Mouse (Mus musculus) CD8-positive naive resting alpha-beta T cell, adult 2 months (primary cell): ENCODE results near the gene Slc7a1.

Source experiments
- DNase-seq, 2 experiments: peaks; one replicate each; pipeline ENCODE4 v3.0.0; 2022; ENCODE audit warnings: low read depth in 2 of 2, low spot score in 2 of 2

Slc7a1 gene

GRCm38 (mm10) chr5:148369178-148369577 is 30.5 kb downstream of the Slc7a1 start:
- no peak for DNase-seq

DNA sequence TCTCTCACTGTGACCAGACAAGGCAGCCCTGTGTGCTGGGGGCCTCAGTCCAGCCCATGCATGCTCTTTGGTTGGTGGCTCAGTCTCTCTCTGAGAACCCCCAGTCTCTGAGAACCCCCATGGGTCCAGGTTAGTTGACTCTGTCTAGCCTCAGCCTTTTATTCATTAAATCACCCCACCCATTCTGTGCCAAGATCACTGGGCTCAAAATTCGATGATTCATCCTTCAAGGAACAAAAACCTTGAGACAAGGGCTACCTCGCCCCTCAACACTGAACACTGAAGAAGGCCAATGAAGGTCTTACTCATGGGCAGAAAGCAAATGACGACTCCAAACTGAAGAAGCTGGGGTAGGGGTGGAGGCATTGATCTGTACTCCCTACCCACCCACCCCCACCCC is 31.9 kb downstream of the Slc7a1 start:
- DNase-seq = no peak

GRCm38 (mm10) chr5:148366455-148366854 is 33.2 kb downstream of the Slc7a1 start:
- no peak for DNase-seq

DNA sequence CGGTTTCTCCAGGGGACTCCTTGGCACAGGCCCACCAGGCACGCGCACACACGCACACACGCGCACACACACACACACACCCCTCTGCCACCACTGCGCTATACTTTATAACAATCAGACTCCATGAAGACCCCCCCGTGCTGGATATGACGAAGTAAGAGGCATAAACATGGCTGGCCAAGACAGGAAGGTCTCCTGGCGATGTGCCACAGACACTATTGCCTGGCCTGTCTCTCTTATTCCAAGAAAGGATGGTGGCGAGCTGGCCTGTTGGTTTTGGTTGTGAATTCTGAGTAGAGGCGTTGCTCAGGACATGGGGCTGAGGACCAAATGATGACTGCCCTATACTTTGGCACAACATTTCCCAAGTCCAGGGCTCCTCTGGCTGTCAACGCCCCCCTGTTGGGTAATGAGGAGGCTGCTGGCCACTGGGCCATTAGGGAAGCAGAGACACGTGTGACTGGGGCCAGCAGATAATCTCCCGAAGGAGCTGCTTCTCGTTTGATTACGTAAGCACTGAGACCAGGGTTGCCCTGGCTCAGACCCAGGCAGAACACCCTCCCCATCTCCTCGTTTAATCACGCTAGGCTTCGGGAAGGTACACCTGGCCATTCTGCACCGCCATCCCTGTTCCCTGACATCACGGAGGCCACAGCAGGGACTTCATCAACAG is 36.1 kb downstream of the Slc7a1 start:
- DNase-seq = no peak

- DNase-seq = no peak
Observed at GRCm38 (mm10) chr5:148362296-148362695, 37.4 kb downstream of the Slc7a1 start.

- DNase-seq = no peak
Observed at GRCm38 (mm10) chr5:148361759-148362010, 38.0 kb downstream of the Slc7a1 start.

DNA sequence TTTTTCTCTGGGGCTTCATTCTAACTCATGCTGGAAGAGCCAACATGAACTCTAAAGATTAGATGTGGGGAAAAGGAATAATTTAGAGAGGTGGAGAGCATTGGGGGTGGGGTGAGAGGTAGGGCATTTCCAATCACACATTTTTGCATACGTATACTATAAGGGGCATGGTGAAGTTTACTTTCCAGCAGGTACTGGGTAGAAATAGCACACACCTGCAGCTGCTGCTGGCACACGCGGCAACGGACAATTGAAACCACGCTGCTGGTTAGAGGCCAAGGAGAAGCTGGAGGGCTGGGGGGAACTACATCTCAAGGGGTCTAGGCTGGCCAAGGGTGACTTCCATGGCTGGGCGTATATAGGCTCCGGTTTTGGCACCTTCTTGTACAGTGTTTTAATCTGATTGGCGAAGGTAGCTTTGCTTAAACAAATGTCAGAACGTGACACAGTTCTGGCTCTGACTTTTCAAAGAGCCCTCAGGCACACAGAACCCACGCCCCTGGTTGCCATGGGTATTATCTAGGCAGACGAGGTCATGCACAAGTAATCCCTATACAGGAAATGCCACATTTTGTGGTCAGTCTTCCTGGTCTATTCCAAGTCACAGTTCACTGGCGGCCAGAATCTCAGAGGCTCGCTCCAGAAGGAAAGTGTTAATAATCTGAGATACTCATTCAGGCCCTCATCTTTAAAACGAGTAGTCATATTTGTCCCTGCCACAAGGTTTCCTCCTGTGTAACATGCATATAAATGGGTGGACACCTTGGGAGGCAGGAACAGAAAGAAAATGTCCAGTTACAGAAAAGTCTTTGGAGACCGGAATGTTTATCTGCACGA is 38.6 kb downstream of the Slc7a1 start:
- no peak for DNase-seq

GRCm38 (mm10) chr5:148359131-148359530 is 40.6 kb downstream of the Slc7a1 start:
- DNase-seq = no peak

DNA sequence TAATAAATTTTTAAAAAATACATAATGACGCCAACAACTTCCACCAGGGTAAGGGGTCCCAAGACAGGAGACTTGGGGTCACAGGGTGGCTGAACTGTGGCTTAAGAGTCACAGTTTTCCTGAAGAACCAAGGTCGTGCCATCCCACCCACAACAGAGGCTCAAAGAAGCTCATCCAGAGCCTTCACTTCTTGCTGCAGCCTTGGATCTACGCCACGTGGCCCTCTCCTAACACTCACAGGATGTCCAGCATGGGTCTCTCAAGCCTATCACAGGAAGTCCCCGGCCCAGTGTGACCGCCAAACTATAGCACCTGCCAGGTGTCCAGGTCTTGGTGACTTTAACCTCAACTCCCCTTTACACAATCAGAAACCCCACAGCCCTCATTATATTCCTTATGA is 42.5 kb downstream of the Slc7a1 start:
- no peak for DNase-seq

GRCm38 (mm10) chr5:148355822-148356221 is 43.9 kb downstream of the Slc7a1 start:
- DNase-seq = no peak

GRCm38 (mm10) chr5:148354536-148354935 is 45.2 kb downstream of the Slc7a1 start:
- no peak for DNase-seq

DNA sequence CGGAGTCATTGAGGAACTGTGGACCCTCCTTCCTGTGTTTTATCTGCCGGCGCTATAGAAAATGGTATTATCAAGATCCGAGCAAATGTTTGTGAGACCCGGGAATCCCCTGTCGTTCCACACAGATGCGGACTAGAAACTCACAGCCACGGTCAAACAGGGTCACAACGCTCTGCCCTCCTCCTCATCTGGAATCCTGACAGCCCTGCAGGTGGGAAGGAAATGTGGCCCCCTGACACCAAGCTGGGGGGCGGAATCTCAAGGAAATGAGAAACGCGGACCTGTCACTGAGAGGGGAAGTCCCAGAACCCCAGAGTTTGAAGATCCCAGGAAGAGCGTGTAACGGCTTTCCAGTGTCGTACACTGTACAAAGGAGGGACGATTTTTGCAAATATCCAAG is 46.3 kb downstream of the Slc7a1 start:
- DNase-seq = no peak

GRCm38 (mm10) chr5:148349327-148350011 is 50.2 kb downstream of the Slc7a1 start:
- no peak for DNase-seq

DNA sequence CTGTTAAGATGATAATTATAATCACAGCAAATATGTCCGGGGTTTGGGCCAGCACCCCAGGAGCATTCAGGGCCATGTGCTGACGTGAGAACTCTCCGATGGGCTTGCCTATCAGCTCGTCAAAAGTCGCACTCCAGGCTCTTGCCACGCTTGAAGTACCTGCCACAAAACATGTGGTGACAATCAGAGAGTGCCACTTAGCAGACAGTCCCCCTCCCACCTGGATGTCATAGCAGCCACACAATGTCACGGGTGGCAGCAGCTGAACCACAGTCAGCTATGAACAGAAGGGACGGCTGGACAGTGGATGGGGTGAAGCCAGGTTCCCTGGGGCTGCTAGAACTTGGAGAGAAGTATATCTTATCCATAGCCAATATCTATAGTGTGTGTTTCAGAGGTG is 51.6 kb downstream of the Slc7a1 start:
- DNase-seq = no peak

GRCm38 (mm10) chr5:148346543-148346942 is 53.2 kb downstream of the Slc7a1 start:
- DNase-seq = no peak

- no peak for DNase-seq
Observed at GRCm38 (mm10) chr5:148344374-148344773, 55.3 kb downstream of the Slc7a1 start.

- DNase-seq = peak in 1 of 2 experiments; percentile 11
Observed at GRCm38 (mm10) chr5:148342061-148342741, 57.5 kb downstream of the Slc7a1 start.

GRCm38 (mm10) chr5:148339126-148339525 is 60.6 kb downstream of the Slc7a1 start:
- DNase-seq = no peak

DNA sequence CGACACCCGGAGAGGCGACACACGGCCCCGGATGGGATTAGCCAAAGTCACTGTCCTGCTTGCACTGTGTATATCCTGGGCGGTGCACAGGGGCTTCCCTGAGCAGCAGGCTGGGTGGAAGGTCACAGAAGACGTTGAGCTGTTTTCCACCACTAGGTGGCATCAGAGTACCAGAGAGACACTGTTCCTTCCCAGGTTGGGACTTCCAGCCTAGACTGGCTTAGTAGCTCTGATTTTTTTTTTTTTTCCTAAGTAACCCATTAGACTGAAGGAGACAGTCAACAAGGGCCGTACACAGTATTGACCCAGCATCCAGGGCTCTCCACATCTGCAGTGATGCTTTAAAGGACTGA is 67.1 kb downstream of the Slc7a1 start:
- DNase-seq = peak; percentile 21 to 62

GRCm38 (mm10) chr5:148331926-148332621 is 67.6 kb downstream of the Slc7a1 start:
- DNase-seq = no peak

GRCm38 (mm10) chr5:148331229-148331776 is 68.4 kb downstream of the Slc7a1 start:
- no peak for DNase-seq
